Mouse (Mus musculus): ENCODE measurements around the gene Cyp1b1. TPM values are rescaled to one million over a fixed set of nuclear protein-coding genes. Genes with fewer than 3 reads are reported as not detected.

Gene Cyp1b1
- polyA plus RNA-seq, 1 experiment from 2014 or later = 1.5 TPM

Other genes starting within 250 kb of the Cyp1b1 start
- gene Rmdn2, start 103.2 kb downstream of the Cyp1b1 start, polyA plus RNA-seq (2016; fragmentation: Nextera tagmentation; extraction: Ambion mirVana) = 17.7 and 18.6 TPM in 2 replicates
- 31.7 and 33.5 TPM in 2 replicates for gene Atl2, start 181.1 kb upstream of the Cyp1b1 start, polyA plus RNA-seq (2016; fragmentation: Nextera tagmentation; extraction: Ambion mirVana)

All from heart, embryonic 12.5 days (tissue).